Mouse (Mus musculus) thymus, postnatal 36 days (tissue): ENCODE data around the gene Top2a.

Experiments
- DNase-seq, 2 experiments: peaks; one replicate each; pipeline ENCODE4 v3.0.0; 2022; ENCODE audit warnings: mixed read lengths in 2 of 2

The Top2a gene

DNA sequence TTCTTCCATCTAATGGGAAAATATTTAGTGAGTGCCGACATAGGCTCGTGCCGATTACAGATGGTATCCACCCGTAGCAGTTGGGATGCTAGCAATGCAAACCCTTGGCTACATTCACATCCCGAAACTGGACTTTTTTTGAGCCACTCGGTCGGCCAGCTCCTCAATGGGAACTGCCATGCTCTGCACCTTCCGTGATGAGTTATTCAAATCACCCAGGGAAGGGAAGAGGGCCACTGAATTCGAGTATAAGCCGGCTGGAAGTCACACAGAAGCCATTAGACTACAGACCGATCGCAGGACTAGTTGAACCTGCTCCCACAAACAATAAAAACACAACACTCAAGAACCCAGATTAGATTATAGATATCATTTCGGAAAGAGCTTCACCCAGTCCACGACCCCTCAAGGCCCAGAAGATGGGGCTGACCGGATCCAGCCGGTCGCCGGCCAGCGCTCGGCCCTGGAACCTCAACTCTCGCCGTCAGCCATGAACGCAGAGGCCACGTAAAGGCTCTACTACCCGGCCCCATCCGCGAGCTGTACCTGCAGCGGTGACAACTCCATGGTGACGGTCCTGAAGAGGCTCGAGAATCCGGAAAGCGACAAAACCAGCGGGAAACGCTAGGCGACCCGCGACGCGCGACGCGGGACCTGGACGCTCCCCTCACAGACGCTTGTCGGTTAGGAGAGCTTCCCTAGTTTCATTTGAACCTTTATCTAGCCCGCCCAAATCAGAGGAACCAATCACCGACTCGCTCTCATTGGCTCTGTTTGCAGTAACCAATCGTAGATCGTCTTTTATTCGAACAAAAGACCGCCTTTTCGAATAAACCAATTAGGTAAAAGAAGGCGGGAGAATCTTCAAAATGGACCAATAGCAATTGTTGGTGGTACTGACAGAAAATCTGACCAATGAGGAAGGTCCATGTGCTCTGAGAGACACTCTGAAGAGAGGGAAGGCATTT is at the start of gene Top2a:
Gene Top2a, minus strand, starts transcription at position 690 of the 968 bp plus-strand sequence.
- DNase-seq: peak; percentile 89 to 94

DNA sequence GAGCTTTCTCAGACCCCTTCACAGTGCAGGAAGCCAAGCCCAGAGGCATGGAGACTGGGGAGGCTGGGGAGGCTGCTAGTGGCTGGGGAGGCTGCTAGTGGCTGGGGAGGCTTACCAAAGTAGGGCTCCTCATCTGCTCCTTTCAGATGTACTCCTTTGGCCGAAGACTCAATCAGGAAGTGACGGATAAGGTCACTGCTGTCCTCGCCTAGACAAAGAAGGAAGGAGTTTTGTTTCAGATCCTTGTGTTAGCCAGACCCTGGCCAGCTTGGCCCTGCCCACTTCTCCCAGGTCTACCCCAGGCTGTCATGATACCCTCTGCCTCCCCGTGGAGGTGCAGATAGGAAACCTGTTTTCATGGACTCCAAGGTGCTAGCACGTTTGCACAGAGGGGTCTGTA is 49.8 kb upstream of the Top2a start:
- no peak for DNase-seq

DNA sequence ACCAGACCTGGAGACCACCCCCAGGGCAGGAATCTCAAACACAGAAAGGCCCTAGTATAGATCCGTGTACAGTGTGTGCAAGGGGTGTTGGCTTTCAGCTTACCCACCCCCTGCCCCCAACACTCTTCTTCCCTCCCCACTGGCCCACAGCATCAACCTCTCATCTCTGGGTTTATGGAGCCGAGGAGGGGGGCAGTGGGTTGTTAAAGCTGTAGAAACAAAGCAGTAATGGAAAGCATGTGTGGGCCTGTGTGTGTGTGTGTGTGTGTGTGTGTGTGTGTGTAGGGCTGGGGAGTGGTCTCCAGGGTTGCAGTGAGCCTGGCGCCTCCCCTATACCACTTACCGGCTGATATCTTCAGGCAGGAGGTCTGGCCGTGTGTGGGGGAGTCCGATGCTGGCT is 47.9 kb upstream of the Top2a start:
- no peak for DNase-seq

DNA sequence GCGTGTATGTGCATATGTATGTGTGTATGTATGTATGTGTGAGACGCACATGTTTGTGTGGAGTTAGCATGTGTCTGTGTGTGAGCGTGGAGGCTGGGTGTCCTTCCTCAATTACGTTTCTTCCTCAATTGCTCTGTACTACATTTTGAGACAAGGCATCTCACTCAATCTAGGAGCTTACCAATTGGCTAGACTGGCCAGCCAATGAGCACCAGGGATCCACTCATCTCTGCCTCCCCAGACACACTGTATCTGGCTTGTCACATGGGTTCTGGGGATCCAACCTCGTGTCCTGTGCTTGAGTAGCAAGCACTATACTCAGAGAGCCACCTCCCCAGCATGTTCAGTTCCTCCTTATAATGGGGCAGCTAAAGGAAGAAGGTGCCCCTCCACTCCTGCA is 44.5 kb upstream of the Top2a start:
- no peak for DNase-seq

GRCm38 (mm10) chr11:99067591-99067990 is 43.6 kb upstream of the Top2a start:
- no peak for DNase-seq

- peak; percentile 52 to 55 for DNase-seq
Measured at GRCm38 (mm10) chr11:99065979-99066378, 42.0 kb upstream of the Top2a start.

GRCm38 (mm10) chr11:99065353-99065752 is 41.4 kb upstream of the Top2a start:
- no peak for DNase-seq

DNA sequence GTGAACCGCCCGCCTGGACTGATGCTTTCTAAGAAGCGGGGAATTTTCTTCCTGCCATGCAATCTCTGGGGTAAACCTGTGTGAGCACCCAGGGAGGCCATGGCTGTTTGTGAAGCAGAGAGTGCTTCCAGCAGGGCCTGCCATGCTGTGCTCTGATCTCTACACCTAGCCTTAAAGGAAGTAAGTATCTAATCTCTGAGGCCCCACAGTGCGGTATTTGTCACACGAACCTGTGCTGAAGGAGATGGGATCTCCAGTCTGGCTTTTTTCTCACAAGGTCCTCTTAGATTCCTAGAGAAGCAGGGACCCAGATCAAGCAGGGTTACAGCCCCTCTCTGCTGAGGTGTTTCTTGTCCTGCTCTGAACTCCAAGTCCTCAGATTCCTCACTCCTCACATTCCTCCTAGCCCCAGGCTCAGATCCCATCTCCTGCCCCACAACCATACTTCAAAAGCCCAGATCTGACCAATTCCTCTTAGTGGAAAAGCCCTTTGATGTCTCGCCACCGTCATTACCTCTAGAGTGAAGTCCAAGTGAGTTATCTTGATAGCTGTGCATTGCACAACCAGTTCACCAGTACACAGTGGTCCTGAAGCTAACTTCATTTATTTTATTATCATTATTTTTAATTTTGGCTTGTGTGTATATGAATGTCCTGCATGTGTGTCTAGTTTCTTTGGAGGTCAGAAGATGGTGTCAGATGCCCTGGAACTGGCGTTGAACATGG is 39.6 kb upstream of the Top2a start:
- DNase-seq: no peak

GRCm38 (mm10) chr11:99062661-99063060 is 38.7 kb upstream of the Top2a start:
- DNase-seq: no peak

DNA sequence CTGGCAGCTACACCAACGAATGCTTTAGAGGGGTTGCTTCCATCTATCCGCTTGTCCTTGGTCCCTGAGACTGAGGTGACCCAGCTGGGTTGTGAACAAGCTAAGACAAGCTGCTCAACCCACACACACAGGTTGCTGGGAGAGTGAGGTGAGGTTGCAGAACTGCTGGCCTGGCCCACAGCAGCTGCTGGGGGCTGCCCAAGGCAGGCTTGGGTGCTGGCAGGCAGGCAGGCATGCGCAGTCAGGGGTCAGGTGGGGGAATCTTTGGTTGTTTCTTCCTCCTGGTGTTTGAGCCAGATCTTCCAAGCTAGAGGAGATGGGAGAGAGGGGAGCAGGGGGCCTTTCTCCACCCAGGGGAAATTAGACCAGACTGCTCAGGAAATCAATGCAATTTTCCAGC is 36.4 kb upstream of the Top2a start:
- no peak for DNase-seq

- DNase-seq: no peak
Measured at GRCm38 (mm10) chr11:99055571-99056452, 31.8 kb upstream of the Top2a start.

- no peak for DNase-seq
Measured at GRCm38 (mm10) chr11:99055143-99055542, 31.2 kb upstream of the Top2a start.

DNA sequence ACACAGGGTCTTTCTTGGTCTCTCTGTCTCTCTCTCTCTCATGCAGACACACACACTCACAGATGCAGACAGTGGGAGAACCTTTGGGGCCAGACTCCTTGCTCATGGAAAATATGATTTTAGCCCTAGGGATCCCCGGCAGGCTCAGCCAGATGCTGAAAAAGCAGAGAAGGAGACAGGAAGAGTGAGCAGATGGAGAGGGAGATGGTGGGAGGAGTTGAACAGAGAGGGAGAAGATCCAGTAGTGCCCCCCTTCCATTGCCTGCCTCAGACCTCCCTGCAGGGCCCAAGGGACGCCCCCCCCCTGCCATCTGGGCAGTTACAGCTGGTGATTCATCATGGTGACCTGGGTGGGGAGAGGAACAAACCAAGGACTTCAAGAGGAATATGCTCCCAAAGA is 23.7 kb upstream of the Top2a start:
- no peak for DNase-seq

DNA sequence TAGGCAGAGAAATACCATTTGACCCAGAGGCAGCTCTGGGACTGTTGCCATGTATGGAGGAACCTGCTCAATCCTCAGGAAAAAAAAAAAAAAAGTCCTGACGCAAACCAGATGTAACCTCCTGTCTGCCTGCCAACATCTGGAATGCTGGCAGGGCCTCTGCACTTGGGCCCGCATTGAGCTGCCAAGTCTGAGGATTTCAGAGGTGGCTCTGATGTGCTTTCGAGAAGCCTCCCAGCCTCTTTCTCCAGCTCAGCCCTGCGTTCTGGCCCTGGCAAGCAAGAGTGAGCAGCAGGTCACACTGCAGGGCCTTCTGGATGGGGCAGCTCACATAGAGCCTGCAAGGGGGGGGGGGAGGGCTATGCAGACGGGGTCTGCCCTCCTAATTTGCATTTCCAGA is 23.1 kb upstream of the Top2a start:
- DNase-seq: no peak

GRCm38 (mm10) chr11:99045159-99045889 is 21.3 kb upstream of the Top2a start:
- DNase-seq: no peak

DNA sequence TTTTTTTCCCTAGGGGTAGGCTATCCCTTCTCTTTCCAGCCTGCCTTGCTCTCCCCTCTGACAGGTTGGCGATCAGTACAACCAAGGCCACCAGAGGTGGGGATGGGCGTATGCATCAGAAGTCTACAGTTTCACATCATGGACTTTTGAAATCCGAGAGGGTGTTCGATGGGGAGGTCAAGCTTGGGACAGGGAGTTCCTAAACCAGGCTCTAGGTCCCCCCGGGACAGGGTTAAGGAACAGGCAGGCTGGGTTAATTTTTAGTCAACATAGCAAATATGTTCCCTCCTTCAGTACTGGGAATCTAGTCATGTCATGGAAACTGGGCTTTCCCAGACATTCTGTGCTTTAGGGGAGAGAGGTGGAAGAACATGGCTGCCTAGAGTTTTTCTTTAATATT is 20.3 kb upstream of the Top2a start:
- DNase-seq: no peak

GRCm38 (mm10) chr11:99043632-99044031 is 19.6 kb upstream of the Top2a start:
- no peak for DNase-seq

- DNase-seq: no peak
Measured at GRCm38 (mm10) chr11:99042834-99043431, 18.9 kb upstream of the Top2a start.

- no peak for DNase-seq
Measured at GRCm38 (mm10) chr11:99041841-99042780, 18.1 kb upstream of the Top2a start.

DNA sequence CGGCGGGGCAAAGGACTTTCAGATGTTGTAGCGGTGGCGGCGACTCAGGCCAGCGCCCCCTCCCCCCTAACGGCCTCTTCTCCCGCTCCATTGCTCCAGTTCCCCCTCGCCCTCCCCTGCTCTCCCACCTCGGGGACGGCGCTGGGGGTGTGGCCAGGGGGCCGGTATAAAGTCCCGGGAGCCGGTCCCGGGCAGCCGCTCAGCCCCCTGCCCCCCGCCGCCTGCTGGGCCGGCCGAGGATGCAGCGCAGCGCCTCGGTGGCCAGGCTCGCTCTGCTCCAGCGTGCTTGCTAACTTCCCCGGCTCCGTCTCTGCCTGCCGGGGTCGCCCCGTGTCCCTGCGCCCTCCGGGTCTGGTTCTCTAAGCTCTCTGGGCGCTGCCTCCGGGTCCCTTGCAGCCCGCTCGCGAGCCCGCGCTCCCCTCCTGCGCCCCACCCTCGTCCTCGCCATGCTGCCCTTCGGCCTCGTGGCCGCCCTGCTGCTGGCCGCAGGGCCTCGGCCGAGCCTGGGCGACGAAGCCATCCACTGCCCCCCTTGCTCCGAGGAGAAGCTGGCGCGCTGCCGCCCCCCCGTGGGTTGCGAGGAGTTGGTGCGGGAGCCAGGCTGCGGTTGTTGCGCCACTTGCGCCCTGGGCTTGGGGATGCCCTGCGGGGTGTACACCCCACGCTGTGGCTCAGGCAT is 17.2 kb upstream of the Top2a start, which contains the start of gene Igfbp4:
Gene Igfbp4, plus strand, starts transcription at position 194 of the 679 bp plus-strand sequence.
- peak; percentile 32 to 47 for DNase-seq
